Mouse (Mus musculus): ENCODE measurements around the gene Ybey.

GRCm38 (mm10) chr10:76486302-76486701 is 17.4 kb upstream of the Ybey start:
- TF ChIP-seq MAX (IDR thresholded peaks at IDR 0.05; ENCODE audit: low read depth) = no peak
- TF ChIP-seq POLR2AphosphoS2 (IDR thresholded peaks at IDR 0.05; ENCODE audit: insufficient read length, low read depth) = no peak
- no peak for TF ChIP-seq TCF12 (IDR thresholded peaks at IDR 0.05; ENCODE audit: insufficient read depth, poor library complexity, severe bottlenecking)
